8 mouse cellular contexts compared by ENCODE assay signal in the genomic region with DNA sequence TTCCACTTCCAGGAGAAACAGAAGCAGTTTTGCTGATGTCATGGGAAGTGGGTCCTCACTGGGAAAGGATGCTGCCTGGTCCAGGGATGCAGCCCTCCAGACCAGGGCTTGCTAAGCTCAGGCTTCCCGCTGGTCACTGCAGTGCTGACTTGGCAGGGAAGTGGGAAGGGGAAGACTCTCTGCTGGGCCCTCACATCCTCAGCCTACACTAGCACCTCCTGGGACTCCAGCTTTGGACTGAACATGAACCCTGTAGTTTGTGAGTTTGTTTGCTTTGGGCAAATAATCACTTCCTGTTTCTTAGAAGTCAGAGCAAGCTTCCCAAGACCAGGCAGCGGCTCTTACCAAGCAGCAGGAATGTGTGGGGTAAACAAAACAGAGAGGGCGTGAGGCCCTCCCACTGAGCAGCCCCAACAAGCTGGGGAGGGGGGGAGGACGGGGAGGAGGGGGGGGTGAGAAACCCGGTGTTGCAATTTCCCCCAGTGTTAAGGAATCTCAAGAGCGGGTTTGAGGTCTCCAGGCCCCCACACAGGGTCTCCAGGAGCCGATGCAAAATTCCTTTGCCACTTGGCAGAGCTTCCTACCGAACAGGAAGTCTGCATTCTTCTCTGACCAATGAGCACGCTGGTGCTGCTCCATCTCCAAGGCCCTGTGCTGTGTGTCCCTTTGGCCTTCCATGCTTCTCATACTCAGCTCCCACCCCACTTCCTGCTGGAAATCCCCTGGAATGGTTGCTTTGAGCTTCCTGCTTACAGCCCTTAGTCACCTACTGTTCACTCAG.
A peak's percentile ranks its signal among the peaks of the same experiment; 100 is the strongest.
DNase-seq lines count a peak whose midpoint lies in the region; ATAC-seq and TF ChIP-seq lines count a peak whose summit lies in the region.

No protein-coding gene starts in this region.

- WGBS in intestine, postnatal 0 days, result 20% methylated on average over 9 of the region's 9 CpGs
- WGBS in liver, postnatal 0 days (ENCODE audit: insufficient replicate concordance), result 24% methylated on average over 9 of the region's 9 CpGs

- H3K27ac ChIP-seq in intestine, postnatal 0 days (ENCODE audit: low read depth, low read length), result peak overlapping the region; percentile 73
- peak overlapping the region; percentile 67 for H3K27ac ChIP-seq in liver, postnatal 0 days (ENCODE audit: low read depth)

- peak overlapping the region; percentile 51 for H3K4me3 ChIP-seq in E14TG2a.4 (replicated peaks; ENCODE audit: low read length)
- H3K4me3 ChIP-seq in intestine, postnatal 0 days (ENCODE audit: low read depth, low read length), result no peak overlapping the region
- no peak overlapping the region for H3K4me3 ChIP-seq in liver, postnatal 0 days (ENCODE audit: low read depth, low read length)

- peak; percentile 60 to 79 for DNase-seq in heart, adult 18-20 months
- peak; percentile 22 for DNase-seq in liver, postnatal 0 days
- DNase-seq in skeletal muscle tissue, adult 2 months (ENCODE audit: low read depth, low spot score), result peak; percentile 36
- no peak for DNase-seq in cerebellum, adult 11-12 months
- DNase-seq in layer of hippocampus, postnatal 25 days (ENCODE audit: extremely low spot score in 1 of 2, low spot score in 1 of 2), result no peak

- no peaks in the 10 kb centered on the region for H3K9me3 ChIP-seq in E14TG2a.4 (ENCODE audit: low read length)
- H3K9me3 ChIP-seq in intestine, postnatal 0 days (ENCODE audit: control insufficient read depth), result no peaks in the 10 kb centered on the region
- H3K9me3 ChIP-seq in liver, postnatal 0 days (ENCODE audit: low read length), result no peaks in the 10 kb centered on the region

- H3K9ac ChIP-seq in intestine, postnatal 0 days (ENCODE audit: low read depth, low read length), result no peak overlapping the region
- H3K9ac ChIP-seq in liver, postnatal 0 days (replicated peaks), result no peak overlapping the region

- TF ChIP-seq CTCF in E14TG2a.4 (conservative IDR thresholded peaks at IDR 0.05; ENCODE audit: low read length), result no peak
- no peak for TF ChIP-seq CTCF in intestine, postnatal 0 days (IDR thresholded peaks at IDR 0.05; ENCODE audit: low read depth)
- TF ChIP-seq CTCF in liver, postnatal 0 days (IDR thresholded peaks at IDR 0.05; ENCODE audit: low read depth), result no peak

- H3K4me1 ChIP-seq in E14TG2a.4 (replicated peaks; ENCODE audit: low read depth, low read length), result peaks cover 33% of the 10 kb centered on the region
- no peaks in the 10 kb centered on the region; the same call in 1 of the 2 replicates for H3K4me1 ChIP-seq in intestine, postnatal 0 days (replicated peaks; ENCODE audit: control insufficient read depth, insufficient read depth, low read length)
- H3K4me1 ChIP-seq in liver, postnatal 0 days (ENCODE audit: insufficient read depth), result 0 out of 2 replicates have a peak, but pooled peaks cover 4% of the 10 kb centered on the region

- 0 out of 2 replicates have a peak, but pooled peaks have one; percentile 6 for TF ChIP-seq EP300 in liver, postnatal 0 days (IDR thresholded peaks at IDR 0.05; ENCODE audit: low read depth)

- H3K4me2 ChIP-seq in intestine, postnatal 0 days (replicated peaks; ENCODE audit: low read depth), result no peak overlapping the region
- H3K4me2 ChIP-seq in liver, postnatal 0 days (ENCODE audit: low read depth, low read length), result peak overlapping the region; percentile 23; the same call in 1 of the 2 replicates

- H3K36me3 ChIP-seq in E14TG2a.4 (ENCODE audit: insufficient read depth, low read length), result no peaks in the 10 kb centered on the region
- H3K36me3 ChIP-seq in intestine, postnatal 0 days (ENCODE audit: control insufficient read depth, insufficient read depth), result no peaks in the 10 kb centered on the region
- no peaks in the 10 kb centered on the region for H3K36me3 ChIP-seq in liver, postnatal 0 days (replicated peaks; ENCODE audit: insufficient read depth, low read length)

- peak; percentile 33; the same call in 1 of the 2 replicates for ATAC-seq in common myeloid progenitor, adult 5-6 weeks (replicated peaks; ENCODE audit: low read depth, poor library complexity, severe bottlenecking)
- ATAC-seq in intestine, postnatal 0 days, result peak; percentile 70
- ATAC-seq in liver, postnatal 0 days, result peak; percentile 86

- 0 out of 2 replicates have a peak, but pooled peaks cover 4% of the 10 kb centered on the region for H3K27me3 ChIP-seq in E14TG2a.4 (ENCODE audit: insufficient read depth, low read length)
- H3K27me3 ChIP-seq in intestine, postnatal 0 days (replicated peaks; ENCODE audit: control insufficient read depth, insufficient read depth, low read length), result no peaks in the 10 kb centered on the region
- no peaks in the 10 kb centered on the region for H3K27me3 ChIP-seq in liver, postnatal 0 days (ENCODE audit: insufficient read depth, low read length)

Comparison
In these comparisons a context has a peak if more than half of its experiments do, and no peak if none do; other contexts are left out.
1. ATAC-seq: peak in every context shown above with its lines; median percentile 86 in liver, postnatal 0 days; 70 in intestine, postnatal 0 days; 33 in common myeloid progenitor, adult 5-6 weeks.
2. DNase-seq: peak in heart, adult 18-20 months (2 of 2), liver, postnatal 0 days (single experiment) and skeletal muscle tissue, adult 2 months (single experiment); none in cerebellum, adult 11-12 months (single experiment) and layer of hippocampus, postnatal 25 days (0 of 2).